In the genomic region with DNA sequence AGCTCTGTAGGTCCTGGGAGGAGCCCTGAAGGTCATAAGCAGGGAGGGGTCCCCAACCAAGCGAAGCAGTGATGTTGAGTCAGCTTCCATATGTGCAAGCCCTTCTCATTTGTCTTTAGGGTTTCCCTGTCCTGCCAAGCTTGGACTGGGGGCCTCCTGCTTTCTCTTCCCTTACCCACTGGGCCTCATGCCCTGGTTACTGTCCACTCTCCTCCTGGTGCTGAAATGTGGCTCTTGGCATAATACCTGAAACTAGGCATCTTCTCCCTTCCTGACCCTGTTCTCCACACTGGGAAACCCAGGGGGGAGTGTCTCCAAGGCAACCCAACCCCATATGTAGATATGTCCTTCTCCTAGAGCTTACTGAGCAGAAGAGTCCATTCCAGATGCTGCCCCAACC, we compare ENCODE assay signal across 24 mouse cellular contexts. TPM values are rescaled to one million over a fixed set of nuclear protein-coding genes. Genes with fewer than 3 reads are reported as not detected.
DNase-seq lines count a peak whose midpoint lies in the region; ATAC-seq and TF ChIP-seq lines count a peak whose summit lies in the region.
"Had no signal": no experiment of that assay in that cellular context is flagged by ENCODE, and none has a peak within 500 bp of the region (broad histone marks: within the 10 kb centered on the region; RNA-seq: fewer than 3 reads in every experiment).

No protein-coding gene starts in this region.

- WGBS in lung, embryonic 14.5 days = 50% methylated on average over 1 of the region's 1 CpGs

- H3K9me3 ChIP-seq in lung, embryonic 14.5 days (ENCODE audit: low read depth, low read length) = no peaks in the 10 kb centered on the region
- H3K9me3 ChIP-seq: forebrain, embryonic 13.5 days; heart, embryonic 15.5 days; hindbrain, embryonic 12.5 days; intestine, embryonic 15.5 days; limb, embryonic 12.5 days; liver, embryonic 15.5 days; midbrain, embryonic 15.5 days; neural tube, embryonic 13.5 days had no signal

- peaks cover 25% of the 10 kb centered on the region for H3K27me3 ChIP-seq in lung, embryonic 14.5 days (ENCODE audit: insufficient read depth, low read length)

- H3K36me3 ChIP-seq in lung, embryonic 14.5 days (ENCODE audit: insufficient read depth) = no peaks in the 10 kb centered on the region
- H3K36me3 ChIP-seq: heart, embryonic 15.5 days; hindbrain, embryonic 12.5 days; intestine, embryonic 15.5 days; limb, embryonic 12.5 days; liver, embryonic 15.5 days; midbrain, embryonic 15.5 days; neural tube, embryonic 13.5 days had no signal

- H3K4me2 ChIP-seq in lung, embryonic 14.5 days = no peak overlapping the region
- H3K4me2 ChIP-seq: forebrain, embryonic 13.5 days; heart, embryonic 15.5 days; hindbrain, embryonic 12.5 days; intestine, embryonic 15.5 days; limb, embryonic 12.5 days; liver, embryonic 15.5 days; midbrain, embryonic 15.5 days; neural tube, embryonic 13.5 days had no signal

- H3K27ac ChIP-seq in lung, embryonic 14.5 days (ENCODE audit: low read depth) = no peak overlapping the region
- H3K27ac ChIP-seq: forebrain, embryonic 13.5 days; heart, embryonic 15.5 days; hindbrain, embryonic 12.5 days; intestine, embryonic 15.5 days; limb, embryonic 12.5 days; liver, embryonic 15.5 days; macrophage; midbrain, embryonic 15.5 days; neural tube, embryonic 13.5 days had no signal

- ATAC-seq in lung, embryonic 14.5 days (ENCODE audit: insufficient read depth) = no peak
- ATAC-seq: forebrain, embryonic 13.5 days; intestine, embryonic 15.5 days; midbrain, embryonic 15.5 days had no signal

- H3K4me3 ChIP-seq in lung, embryonic 14.5 days (ENCODE audit: low read depth, low read length) = no peak overlapping the region
- H3K4me3 ChIP-seq: forebrain, embryonic 13.5 days; heart, embryonic 15.5 days; hindbrain, embryonic 12.5 days; intestine, embryonic 15.5 days; limb, embryonic 12.5 days; liver, embryonic 15.5 days; midbrain, embryonic 15.5 days; neural tube, embryonic 13.5 days had no signal

- no peak for TF ChIP-seq CTCF in lung, embryonic 14.5 days (IDR thresholded peaks at IDR 0.05; ENCODE audit: low read depth)

- H3K9ac ChIP-seq in lung, embryonic 14.5 days = no peak overlapping the region
- H3K9ac ChIP-seq: forebrain, embryonic 13.5 days; heart, embryonic 15.5 days; hindbrain, embryonic 12.5 days; intestine, embryonic 15.5 days; limb, embryonic 12.5 days; liver, embryonic 15.5 days; midbrain, embryonic 15.5 days; neural tube, embryonic 13.5 days had no signal

- DNase-seq in adrenal gland, postnatal 14 days = peak; percentile 36
- no peak for DNase-seq in adrenal gland, adult (ENCODE audit: inconsistent age in 2 of 2, low spot score in 1 of 2)
- DNase-seq in lung, embryonic 14.5 days = peak; percentile 61
- no peak for DNase-seq in lung, postnatal 36 days
- peak; percentile 34 for DNase-seq in embryo, embryonic 11 days
- no peak for DNase-seq in urinary bladder, adult 2 months (ENCODE audit: low spot score)
- DNase-seq in ovary, postnatal 14 days (ENCODE audit: low spot score) = no peak
- DNase-seq in lung, postnatal 14 days = no peak
- DNase-seq: B cell, adult 2 months; cerebellum, adult 11 months; cerebellum, postnatal 36 days; kidney, postnatal 14 days had no signal

- H3K4me1 ChIP-seq in lung, embryonic 14.5 days (ENCODE audit: insufficient read depth) = no peaks in the 10 kb centered on the region
- H3K4me1 ChIP-seq: liver, embryonic 15.5 days had no signal

RNA-seq across cellular contexts. Expression of a gene that starts 2.7 kb away (rescaled TPM):
- not detected in 2 replicates for total RNA-seq in adrenal gland, postnatal 14 days (2021)
- not detected in 2 replicates for polyA plus RNA-seq in lung, embryonic 14.5 days (2014; fragmentation: Nextera tagmentation; extraction: Ambion mirVana)
- polyA plus RNA-seq in urinary bladder, adult 2 months (2012; rRNA removed) = 0.04 TPM in 1 of 2 replicates, not detected in the other
- polyA plus RNA-seq: forebrain, embryonic 13.5 days; gonadal fat pad, adult 2 months; heart, embryonic 15.5 days; hindbrain, embryonic 12.5 days; intestine, embryonic 15.5 days; limb, embryonic 12.5 days; liver, embryonic 15.5 days; macrophage; midbrain, embryonic 15.5 days; stomach, embryonic 14.5 days; thymus, postnatal 0 days had no signal

RNA-seq across cellular contexts. Expression of a gene that starts 3.6 kb away (rescaled TPM):
- not detected in 2 replicates for total RNA-seq in adrenal gland, postnatal 14 days (2021)
- not detected in 2 replicates for polyA plus RNA-seq in lung, embryonic 14.5 days (2014; fragmentation: Nextera tagmentation; extraction: Ambion mirVana)
- not detected in 2 replicates for polyA plus RNA-seq in urinary bladder, adult 2 months (2012; rRNA removed)
- polyA plus RNA-seq: forebrain, embryonic 13.5 days; heart, embryonic 15.5 days; intestine, embryonic 15.5 days; liver, embryonic 15.5 days; macrophage; stomach, embryonic 14.5 days; thymus, postnatal 0 days had no signal

RNA-seq across cellular contexts. Expression of a gene that starts 47.9 kb away (rescaled TPM):
- total RNA-seq in adrenal gland, postnatal 14 days (2021) = 29.3 and 42.4 TPM in 2 replicates
- polyA plus RNA-seq in lung, embryonic 14.5 days (2014; fragmentation: Nextera tagmentation; extraction: Ambion mirVana) = 19.4 and 19.8 TPM in 2 replicates
- polyA plus RNA-seq in urinary bladder, adult 2 months (2012; rRNA removed) = 44.8 and 59.6 TPM in 2 replicates

RNA-seq across cellular contexts. Expression of a gene that starts 52.9 kb away (rescaled TPM):
- not detected in 2 replicates for total RNA-seq in adrenal gland, postnatal 14 days (2021)
- polyA plus RNA-seq in lung, embryonic 14.5 days (2014; fragmentation: Nextera tagmentation; extraction: Ambion mirVana) = not detected in 2 replicates
- polyA plus RNA-seq in urinary bladder, adult 2 months (2012; rRNA removed) = not detected in 2 replicates
- polyA plus RNA-seq: gonadal fat pad, adult 2 months; intestine, embryonic 15.5 days; liver, embryonic 15.5 days; macrophage; stomach, embryonic 14.5 days had no signal

RNA-seq across cellular contexts. Expression of a gene that starts 59.0 kb away (rescaled TPM):
- 10.2 and 12.4 TPM in 2 replicates for total RNA-seq in adrenal gland, postnatal 14 days (2021)
- polyA plus RNA-seq in lung, embryonic 14.5 days (2014; fragmentation: Nextera tagmentation; extraction: Ambion mirVana) = 9.6 and 11.5 TPM in 2 replicates
- polyA plus RNA-seq in urinary bladder, adult 2 months (2012; rRNA removed) = 10.3 and 19.3 TPM in 2 replicates

Comparison
In these comparisons a context has a peak if more than half of its experiments do, and no peak if none do; other contexts are left out.
1. DNase-seq: peak in adrenal gland, postnatal 14 days (single experiment), lung, embryonic 14.5 days (single experiment) and embryo, embryonic 11 days (single experiment); none in adrenal gland, adult (0 of 2), lung, postnatal 36 days (single experiment), urinary bladder, adult 2 months (single experiment), ovary, postnatal 14 days (single experiment) and lung, postnatal 14 days (single experiment).